Mouse (Mus musculus): Measurements from ENCODE around the gene Nos1. TPM values are rescaled to one million over a fixed set of nuclear protein-coding genes. Genes with fewer than 3 reads are reported as not detected.

Gene Nos1
- polyA plus RNA-seq, 1 experiment = not detected

GRCm38 (mm10) chr5:117949393-117949792 lies 168.6 kb downstream of the Nos1 start:
- no peak for TF ChIP-seq TAL1 (IDR thresholded peaks at IDR 0.05; ENCODE audit: low read length)
- TF ChIP-seq GATA1 (IDR thresholded peaks at IDR 0.05; ENCODE audit: low read length) = no peak
- Histone ChIP-seq H3K9me3 (ENCODE audit: control insufficient read depth, low read length) (no peaks in the 10 kb centered on the region), H3K4me1 (ENCODE audit: control insufficient read depth) (no peaks in the 10 kb centered on the region), H3K4me3 (replicated peaks) (no peak overlapping the region), H3K27me3 (ENCODE audit: control insufficient read depth) (no peaks in the 10 kb centered on the region), H3K36me3 (ENCODE audit: control insufficient read depth) (no peaks in the 10 kb centered on the region)

DNA sequence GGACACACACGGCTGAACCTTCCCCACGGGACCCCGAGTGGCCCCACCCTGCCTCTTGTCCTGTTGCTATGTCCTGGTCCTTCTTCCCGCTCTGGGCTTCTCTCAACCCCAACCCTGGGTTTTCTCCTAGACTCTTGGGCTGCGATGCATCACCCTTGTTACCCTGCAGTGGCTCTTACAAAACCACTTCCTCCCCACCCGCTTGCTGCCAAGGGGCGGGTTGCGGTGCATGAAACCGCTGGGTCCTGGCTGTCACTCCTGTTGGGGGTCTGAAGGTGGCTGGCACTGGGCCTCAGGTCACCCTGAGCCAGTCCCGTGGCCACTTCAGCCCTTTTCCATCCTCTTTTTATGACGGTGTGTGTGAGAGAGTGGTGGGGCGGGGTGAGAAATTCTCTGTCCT lies 173.1 kb downstream of the Nos1 start:
- no peak for TF ChIP-seq GATA1 (IDR thresholded peaks at IDR 0.05; ENCODE audit: low read length)
- no peak for TF ChIP-seq TAL1 (IDR thresholded peaks at IDR 0.05; ENCODE audit: low read length)
- Histone ChIP-seq H3K27me3 (ENCODE audit: control insufficient read depth) (no peaks in the 10 kb centered on the region), H3K4me3 (replicated peaks) (no peak overlapping the region), H3K36me3 (ENCODE audit: control insufficient read depth) (no peaks in the 10 kb centered on the region), H3K4me1 (ENCODE audit: control insufficient read depth) (no peaks in the 10 kb centered on the region), H3K9me3 (ENCODE audit: control insufficient read depth, low read length) (no peaks in the 10 kb centered on the region)

DNA sequence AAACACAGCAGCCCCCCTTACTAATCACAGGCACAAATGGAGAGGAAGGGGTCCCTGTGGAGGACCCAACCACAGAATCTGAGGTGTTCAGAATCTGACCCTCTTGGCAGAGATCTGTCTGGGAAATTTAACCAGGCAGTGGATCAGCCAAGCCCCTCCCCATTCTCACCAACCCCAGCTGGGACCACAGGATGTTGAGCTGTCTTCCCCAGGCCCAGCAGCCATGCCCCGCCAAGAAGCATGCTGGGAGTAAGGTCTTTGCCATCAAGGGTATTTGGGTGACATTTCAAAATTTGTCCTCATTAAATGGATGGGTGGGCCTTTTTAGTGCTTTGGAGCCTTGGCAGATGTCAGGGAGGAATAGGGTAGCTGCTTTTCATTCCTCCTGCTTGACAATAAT lies 173.6 kb downstream of the Nos1 start:
- Histone ChIP-seq H3K27me3 (ENCODE audit: control insufficient read depth) (no peaks in the 10 kb centered on the region), H3K4me3 (replicated peaks) (no peak overlapping the region), H3K9me3 (ENCODE audit: control insufficient read depth, low read length) (no peaks in the 10 kb centered on the region), H3K36me3 (ENCODE audit: control insufficient read depth) (no peaks in the 10 kb centered on the region), H3K4me1 (ENCODE audit: control insufficient read depth) (no peaks in the 10 kb centered on the region)
- TF ChIP-seq GATA1 (IDR thresholded peaks at IDR 0.05; ENCODE audit: low read length) (no peak), TAL1 (IDR thresholded peaks at IDR 0.05; ENCODE audit: low read length) (no peak)

DNA sequence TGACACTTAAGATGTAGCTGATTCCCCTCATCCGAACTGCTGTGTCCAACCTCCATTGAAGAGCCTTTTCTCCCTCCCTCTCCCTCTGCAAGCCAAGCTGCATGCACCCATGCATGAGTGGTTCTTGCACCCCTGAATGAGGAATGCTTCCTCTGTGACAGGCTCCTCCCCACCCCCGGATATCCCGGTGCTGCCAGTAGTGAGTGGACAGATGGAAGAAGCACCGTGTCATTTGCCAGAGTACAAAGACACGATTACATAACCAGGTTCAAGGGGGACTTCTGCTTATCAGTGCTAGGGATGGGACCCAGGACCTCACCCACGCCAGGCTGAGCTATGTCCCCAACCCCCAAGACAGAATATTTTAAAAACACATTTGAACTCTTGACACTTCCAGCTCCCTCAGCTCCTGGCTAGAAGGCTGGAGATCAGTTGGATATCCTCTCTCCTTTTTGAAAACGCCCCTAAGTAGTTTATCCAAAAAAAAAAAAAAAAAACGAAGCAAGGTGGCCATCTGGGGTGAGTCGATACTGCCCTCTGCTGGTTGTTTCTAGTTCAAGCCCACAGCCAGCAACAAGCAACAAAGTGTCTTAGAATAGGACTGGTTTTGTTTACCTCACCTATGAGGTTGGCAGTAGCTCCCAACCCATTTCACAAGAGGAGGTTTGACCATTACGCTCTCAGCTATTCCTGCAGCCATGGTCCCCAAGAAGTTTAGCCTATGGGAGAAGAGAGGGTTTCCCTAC lies 175.0 kb downstream of the Nos1 start:
- no peaks in the 10 kb centered on the region for H3K9me3 ChIP-seq (ENCODE audit: control insufficient read depth, low read length)
- TF ChIP-seq TAL1 (IDR thresholded peaks at IDR 0.05; ENCODE audit: low read length) (no peak), GATA1 (IDR thresholded peaks at IDR 0.05; ENCODE audit: low read length) (no peak)
- H3K27me3 ChIP-seq (ENCODE audit: control insufficient read depth) = no peaks in the 10 kb centered on the region
- H3K4me1 ChIP-seq (ENCODE audit: control insufficient read depth) = no peaks in the 10 kb centered on the region
- H3K36me3 ChIP-seq (ENCODE audit: control insufficient read depth) = no peaks in the 10 kb centered on the region
- no peak overlapping the region for H3K4me3 ChIP-seq (replicated peaks)

DNA sequence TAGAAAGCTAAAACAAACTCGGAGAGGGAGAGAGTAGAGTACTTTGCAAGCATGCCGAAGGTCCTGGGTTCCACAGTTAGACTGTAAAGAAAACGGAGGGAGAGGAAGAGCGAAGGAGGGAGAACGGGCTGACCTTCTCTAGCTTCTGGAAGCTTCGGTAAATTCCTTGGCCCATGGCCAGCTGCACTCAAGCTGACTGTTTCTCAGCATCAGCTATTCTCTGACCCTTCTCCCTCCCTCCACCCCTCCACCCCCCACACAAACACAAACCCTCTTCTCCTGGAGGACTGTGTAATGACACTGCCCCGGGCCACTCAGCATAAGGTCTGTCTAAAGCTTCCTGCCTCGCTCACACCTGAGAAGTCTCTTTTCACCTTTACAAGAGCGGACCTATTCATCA lies 183.9 kb downstream of the Nos1 start:
- no peak for TF ChIP-seq GATA1 (IDR thresholded peaks at IDR 0.05; ENCODE audit: low read length)
- TF ChIP-seq TAL1 (IDR thresholded peaks at IDR 0.05; ENCODE audit: low read length) = no peak
- H3K4me3 ChIP-seq (replicated peaks) = no peak overlapping the region
- no peaks in the 10 kb centered on the region for H3K27me3 ChIP-seq (ENCODE audit: control insufficient read depth)
- H3K4me1 ChIP-seq (ENCODE audit: control insufficient read depth) = no peaks in the 10 kb centered on the region; the same call in 1 of the 2 replicates
- no peaks in the 10 kb centered on the region for H3K36me3 ChIP-seq (ENCODE audit: control insufficient read depth)
- no peaks in the 10 kb centered on the region for H3K9me3 ChIP-seq (ENCODE audit: control insufficient read depth, low read length)

- H3K36me3 ChIP-seq (ENCODE audit: control insufficient read depth) = no peaks in the 10 kb centered on the region
- no peak overlapping the region for H3K4me3 ChIP-seq (replicated peaks)
- no peaks in the 10 kb centered on the region; the same call in 1 of the 2 replicates for H3K4me1 ChIP-seq (ENCODE audit: control insufficient read depth)
- no peaks in the 10 kb centered on the region for H3K9me3 ChIP-seq (ENCODE audit: control insufficient read depth, low read length)
- TF ChIP-seq GATA1 (IDR thresholded peaks at IDR 0.05; ENCODE audit: low read length) = no peak
- no peaks in the 10 kb centered on the region; the same call in 1 of the 2 replicates for H3K27me3 ChIP-seq (ENCODE audit: control insufficient read depth)
Observed at GRCm38 (mm10) chr5:117966956-117967355, 186.1 kb downstream of the Nos1 start.

DNA sequence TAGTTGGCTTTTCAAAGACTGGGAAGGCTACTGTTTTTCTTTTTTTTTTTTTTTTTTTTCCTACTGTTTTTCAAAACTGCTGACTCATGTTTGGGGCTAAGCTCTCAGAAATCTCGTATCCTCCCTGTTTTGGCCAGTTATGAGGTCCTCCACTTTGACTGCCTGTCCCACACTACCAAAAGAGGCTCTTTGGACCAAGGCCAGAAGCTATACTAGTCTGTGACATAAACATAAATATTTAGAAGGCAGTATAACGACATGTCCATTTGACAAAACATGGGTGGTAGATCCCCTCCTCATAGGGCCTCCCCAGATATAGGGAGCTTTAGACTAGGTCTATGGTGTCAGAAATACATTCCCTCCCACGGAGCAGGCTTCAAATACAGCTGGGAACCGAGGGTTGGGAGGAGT lies 186.8 kb downstream of the Nos1 start:
- H3K27me3 ChIP-seq (ENCODE audit: control insufficient read depth) = no peaks in the 10 kb centered on the region; the same call in 1 of the 2 replicates
- TF ChIP-seq TAL1 (IDR thresholded peaks at IDR 0.05; ENCODE audit: low read length) (no peak), GATA1 (IDR thresholded peaks at IDR 0.05; ENCODE audit: low read length) (no peak)
- H3K36me3 ChIP-seq (ENCODE audit: control insufficient read depth) = no peaks in the 10 kb centered on the region
- no peaks in the 10 kb centered on the region; the same call in 1 of the 2 replicates for H3K4me1 ChIP-seq (ENCODE audit: control insufficient read depth)
- no peaks in the 10 kb centered on the region for H3K9me3 ChIP-seq (ENCODE audit: control insufficient read depth, low read length)
- H3K4me3 ChIP-seq (replicated peaks) = no peak overlapping the region

DNA sequence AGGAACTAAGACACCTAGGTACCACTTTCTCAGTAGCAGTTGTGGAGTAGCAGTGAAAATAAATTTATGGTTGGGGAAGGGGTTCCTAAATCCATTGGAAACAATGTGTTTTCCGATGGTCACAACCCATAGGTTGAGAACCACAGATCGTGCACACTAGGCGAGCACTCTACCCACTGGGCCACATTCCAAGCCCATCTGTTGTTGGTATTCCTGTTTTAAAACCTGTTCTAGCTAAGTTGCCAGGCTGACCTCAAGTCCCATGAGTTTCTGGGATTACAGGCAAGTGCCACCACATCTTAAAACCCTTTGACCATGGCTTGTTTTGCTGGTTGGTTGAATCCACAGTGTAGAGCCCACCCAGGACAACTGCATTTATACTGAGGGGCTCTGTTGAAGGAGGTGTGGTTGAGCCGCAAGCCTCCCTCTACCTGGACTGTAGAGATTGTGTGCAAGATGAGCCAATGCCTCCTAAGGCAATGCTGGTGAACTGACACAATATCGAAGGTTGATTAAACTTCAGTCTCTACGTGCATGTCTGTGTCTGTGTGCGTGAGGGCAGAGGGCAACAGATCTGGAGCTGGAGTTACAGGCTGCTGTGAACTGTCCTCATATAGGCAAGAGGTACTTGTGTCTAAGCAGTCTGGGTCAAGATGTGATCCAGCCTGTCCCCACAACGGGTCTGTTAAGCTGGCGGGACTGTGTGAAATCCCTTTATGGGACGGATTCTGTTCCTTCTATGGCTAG lies 189.0 kb downstream of the Nos1 start:
- Histone ChIP-seq H3K27me3 (ENCODE audit: control insufficient read depth) (peaks cover 2% of the 10 kb centered on the region; the same call in 1 of the 2 replicates), H3K36me3 (ENCODE audit: control insufficient read depth) (no peaks in the 10 kb centered on the region), H3K4me3 (replicated peaks) (no peak overlapping the region), H3K4me1 (ENCODE audit: control insufficient read depth) (no peaks in the 10 kb centered on the region; the same call in 1 of the 2 replicates), H3K9me3 (ENCODE audit: control insufficient read depth, low read length) (no peaks in the 10 kb centered on the region)
- TF ChIP-seq GATA1 (IDR thresholded peaks at IDR 0.05; ENCODE audit: low read length) (no peak), TAL1 (IDR thresholded peaks at IDR 0.05; ENCODE audit: low read length) (no peak)

- H3K4me1 ChIP-seq (ENCODE audit: control insufficient read depth) = peaks cover 15% of the 10 kb centered on the region
- peak overlapping the region; percentile 90 for H3K4me3 ChIP-seq (replicated peaks)
- 0 out of 2 replicates have a peak, but pooled peaks cover 2% of the 10 kb centered on the region for H3K36me3 ChIP-seq (ENCODE audit: control insufficient read depth)
- no peaks in the 10 kb centered on the region for H3K9me3 ChIP-seq (ENCODE audit: control insufficient read depth, low read length)
- TF ChIP-seq TAL1 (IDR thresholded peaks at IDR 0.05; ENCODE audit: low read length) = no peak
- TF ChIP-seq GATA1 (IDR thresholded peaks at IDR 0.05; ENCODE audit: low read length) = no peak
- peaks cover 18% of the 10 kb centered on the region for H3K27me3 ChIP-seq (ENCODE audit: control insufficient read depth)
Observed at GRCm38 (mm10) chr5:117976263-117976656, 195.4 kb downstream of the Nos1 start.

Measured in erythroblast, embryonic 14.5 days (primary cell).